Mouse (Mus musculus) limb, embryonic 12.5 days (tissue): ENCODE results near the gene Psme4. TPM values are rescaled to one million over a fixed set of nuclear protein-coding genes. Genes with fewer than 3 reads are reported as not detected.

ENCODE experiments used
- ATAC-seq: fragments of 200-750 bp; cut with Nextera tagmentation; 2 replicates; pipeline ENCODE4 v1.8.0; 2017; ENCODE audit warnings: low read depth, moderate TSS enrichment; ENCODE audit not compliant: insufficient number of reproducible peaks, insufficient read depth, low FRiP score, low TSS enrichment
- H3K27ac ChIP-seq: fragments of 300-500 bp; sonication (generic); 2 replicates; pipeline ENCODE4 v1.5.1; 2016; ENCODE audit warnings: mild to moderate bottlenecking, moderate library complexity
- H3K27me3 ChIP-seq: fragments of 300-500 bp; sonication (generic); 2 replicates; pipeline ENCODE4 v1.6.1; 2016; ENCODE audit warnings: mild to moderate bottlenecking, moderate library complexity
- H3K36me3 ChIP-seq: fragments of 300-500 bp; sonication (generic); 2 replicates; pipeline ENCODE4 v1.6.1; 2016; ENCODE audit warnings: mild to moderate bottlenecking, moderate library complexity
- H3K4me1 ChIP-seq: fragments of 300-500 bp; sonication (generic); replicated peaks from 2 replicates; pipeline ENCODE4 v1.6.1; 2016
- H3K4me2 ChIP-seq: fragments of 300-500 bp; sonication (generic); 2 replicates; pipeline ENCODE4 v1.6.1; 2016; ENCODE audit warnings: mild to moderate bottlenecking, moderate library complexity
- H3K4me3 ChIP-seq: fragments of 300-500 bp; sonication (generic); replicated peaks from 2 replicates; pipeline ENCODE4 v1.5.1; 2016; ENCODE audit warnings: mild to moderate bottlenecking
- H3K9ac ChIP-seq: fragments of 300-500 bp; sonication (generic); replicated peaks from 2 replicates; pipeline ENCODE4 v1.6.1; 2016; ENCODE audit warnings: mild to moderate bottlenecking, moderate library complexity
- H3K9me3 ChIP-seq: fragments of 300-500 bp; sonication (generic); 2 replicates; pipeline ENCODE4 v1.6.1; 2016; ENCODE audit warnings: mild to moderate bottlenecking, moderate library complexity
- WGBS: fragments of 180-500 bp; shearing (Covaris S2); methylation state at CpG from one replicate; pipeline ENCODE4 v1.1.7; 2016; 5-methylcytosine and 5-hydroxymethylcytosine counted together
- polyA plus RNA-seq: library from polyadenylated mRNA; unstranded; fragments of >200 nt; fragmentation: Nextera tagmentation; extraction: Ambion mirVana; gene quantifications from 2 replicates; pipeline ENCODE4 v1.2.1, GENCODE M21; 2016

Psme4 gene
- polyA plus RNA-seq, 1 experiment from 2014 or later = 33.1 TPM

GRCm38 (mm10) chr11:30761381-30761780, 10.1 kb upstream of the Psme4 start:
- H3K4me2 ChIP-seq = no peak overlapping the region
- H3K9me3 ChIP-seq = no peaks in the 10 kb centered on the region
- WGBS = 79% methylated on average over 7 of the region's 7 CpGs
- H3K27me3 ChIP-seq = no peaks in the 10 kb centered on the region
- H3K36me3 ChIP-seq = no peaks in the 10 kb centered on the region
- no peak for ATAC-seq
- H3K4me1 ChIP-seq = no peaks in the 10 kb centered on the region
- no peak overlapping the region for H3K9ac ChIP-seq
- H3K4me3 ChIP-seq = no peak overlapping the region
- H3K27ac ChIP-seq = no peak overlapping the region

GRCm38 (mm10) chr11:30761891-30762290, 9.6 kb upstream of the Psme4 start:
- H3K9me3 ChIP-seq = no peaks in the 10 kb centered on the region
- H3K4me3 ChIP-seq = no peak overlapping the region
- H3K4me1 ChIP-seq = no peaks in the 10 kb centered on the region
- H3K27ac ChIP-seq = no peak overlapping the region
- no peak overlapping the region for H3K4me2 ChIP-seq
- H3K9ac ChIP-seq = no peak overlapping the region
- ATAC-seq = no peak
- 87% methylated on average over 1 of the region's 1 CpGs for WGBS
- no peaks in the 10 kb centered on the region for H3K27me3 ChIP-seq
- H3K36me3 ChIP-seq = no peaks in the 10 kb centered on the region

GRCm38 (mm10) chr11:30765076-30765475, 6.5 kb upstream of the Psme4 start:
- Histone ChIP-seq H3K9ac (no peak overlapping the region), H3K27ac (no peak overlapping the region), H3K9me3 (no peaks in the 10 kb centered on the region), H3K27me3 (no peaks in the 10 kb centered on the region), H3K4me2 (no peak overlapping the region), H3K36me3 (no peaks in the 10 kb centered on the region), H3K4me3 (no peak overlapping the region), H3K4me1 (no peaks in the 10 kb centered on the region)
- WGBS = 79% methylated on average over 1 of the region's 1 CpGs
- no peak for ATAC-seq

- Histone ChIP-seq H3K27ac (no peak overlapping the region), H3K9me3 (no peaks in the 10 kb centered on the region), H3K9ac (no peak overlapping the region), H3K4me1 (peaks cover 8% of the 10 kb centered on the region), H3K4me3 (peak overlapping the region; percentile 96), H3K36me3 (no peaks in the 10 kb centered on the region), H3K27me3 (no peaks in the 10 kb centered on the region), H3K4me2 (peak overlapping the region; percentile 69)
- WGBS = 73% methylated on average over 3 of the region's 3 CpGs
- ATAC-seq = no peak
These were observed 709 bp upstream of the Psme4 start for GRCm38 (mm10) chr11:30770817-30771216.

GRCm38 (mm10) chr11:30771904-30772581, 517 bp downstream of the Psme4 start:
- Histone ChIP-seq H3K9me3 (no peaks in the 10 kb centered on the region), H3K36me3 (no peaks in the 10 kb centered on the region), H3K27ac (peak overlapping the region; percentile 94), H3K9ac (peak overlapping the region; percentile 96), H3K27me3 (no peaks in the 10 kb centered on the region), H3K4me1 (peaks cover 11% of the 10 kb centered on the region), H3K4me3 (peak overlapping the region; percentile 96), H3K4me2 (peak overlapping the region; percentile 69)
- ATAC-seq = peak; percentile 76
- under 1% methylated on average over 63 of the region's 64 CpGs for WGBS

GRCm38 (mm10) chr11:30772777-30773417, 1.4 kb downstream of the Psme4 start:
- peak overlapping the region; percentile 96 for H3K9ac ChIP-seq
- no peaks in the 10 kb centered on the region for H3K27me3 ChIP-seq
- peak overlapping the region; percentile 96 for H3K4me3 ChIP-seq
- no peak for ATAC-seq
- peak overlapping the region; percentile 69 for H3K4me2 ChIP-seq
- peaks cover 15% of the 10 kb centered on the region for H3K4me1 ChIP-seq
- H3K9me3 ChIP-seq = no peaks in the 10 kb centered on the region
- peak overlapping the region; percentile 94; the same call in 1 of the 2 replicates for H3K27ac ChIP-seq
- H3K36me3 ChIP-seq = no peaks in the 10 kb centered on the region
- WGBS = 3% methylated on average over 21 of the region's 21 CpGs

GRCm38 (mm10) chr11:30774638-30775037, 3.1 kb downstream of the Psme4 start:
- Histone ChIP-seq H3K4me3 (no peak overlapping the region), H3K4me2 (no peak overlapping the region), H3K9me3 (no peaks in the 10 kb centered on the region), H3K27me3 (no peaks in the 10 kb centered on the region), H3K9ac (no peak overlapping the region), H3K36me3 (no peaks in the 10 kb centered on the region), H3K27ac (no peak overlapping the region), H3K4me1 (peaks cover 26% of the 10 kb centered on the region)
- WGBS = 89% methylated on average over 1 of the region's 1 CpGs
- ATAC-seq = no peak

GRCm38 (mm10) chr11:30777498-30777897, 6.0 kb downstream of the Psme4 start:
- no peak for ATAC-seq
- no peak overlapping the region for H3K9ac ChIP-seq
- H3K9me3 ChIP-seq = no peaks in the 10 kb centered on the region
- 76% methylated on average over 4 of the region's 4 CpGs for WGBS
- H3K36me3 ChIP-seq = no peaks in the 10 kb centered on the region
- H3K4me3 ChIP-seq = no peak overlapping the region
- peaks cover 26% of the 10 kb centered on the region for H3K4me1 ChIP-seq
- H3K27me3 ChIP-seq = no peaks in the 10 kb centered on the region
- H3K27ac ChIP-seq = no peak overlapping the region
- no peak overlapping the region for H3K4me2 ChIP-seq

GRCm38 (mm10) chr11:30780893-30781292, 9.4 kb downstream of the Psme4 start:
- Histone ChIP-seq H3K27me3 (no peaks in the 10 kb centered on the region), H3K9me3 (no peaks in the 10 kb centered on the region), H3K9ac (no peak overlapping the region), H3K36me3 (no peaks in the 10 kb centered on the region), H3K4me2 (no peak overlapping the region), H3K4me1 (peaks cover 18% of the 10 kb centered on the region; the same call in 1 of the 2 replicates), H3K27ac (no peak overlapping the region), H3K4me3 (no peak overlapping the region)
- no peak for ATAC-seq
- WGBS = 79% methylated on average over 2 of the region's 2 CpGs

- H3K36me3 ChIP-seq = no peaks in the 10 kb centered on the region
- no peak for ATAC-seq
- H3K4me2 ChIP-seq = no peak overlapping the region
- no peak overlapping the region for H3K27ac ChIP-seq
- H3K9ac ChIP-seq = no peak overlapping the region
- no peaks in the 10 kb centered on the region for H3K9me3 ChIP-seq
- peaks cover 18% of the 10 kb centered on the region; the same call in 1 of the 2 replicates for H3K4me1 ChIP-seq
- H3K4me3 ChIP-seq = no peak overlapping the region
- 66% methylated on average over 1 of the region's 1 CpGs for WGBS
- H3K27me3 ChIP-seq = no peaks in the 10 kb centered on the region
These were observed 10.1 kb downstream of the Psme4 start for GRCm38 (mm10) chr11:30781612-30782011.

- no peak overlapping the region for H3K4me3 ChIP-seq
- H3K27me3 ChIP-seq = no peaks in the 10 kb centered on the region
- H3K27ac ChIP-seq = no peak overlapping the region
- 69% methylated on average over 3 of the region's 3 CpGs for WGBS
- ATAC-seq = no peak
- H3K36me3 ChIP-seq = no peaks in the 10 kb centered on the region
- H3K4me2 ChIP-seq = no peak overlapping the region
- no peaks in the 10 kb centered on the region for H3K9me3 ChIP-seq
- H3K9ac ChIP-seq = no peak overlapping the region
- H3K4me1 ChIP-seq = no peaks in the 10 kb centered on the region
These were observed 14.0 kb downstream of the Psme4 start for GRCm38 (mm10) chr11:30785497-30785896.
